Mouse (Mus musculus) cerebellum, postnatal 25 days (tissue): Measurements from ENCODE around the gene Nxpe5.

Experiments
- DNase-seq, 2 experiments: peaks; one replicate each; pipeline ENCODE4 v3.0.0; 2021; ENCODE audit warnings: mixed read lengths in 2 of 2

Gene Nxpe5

DNA sequence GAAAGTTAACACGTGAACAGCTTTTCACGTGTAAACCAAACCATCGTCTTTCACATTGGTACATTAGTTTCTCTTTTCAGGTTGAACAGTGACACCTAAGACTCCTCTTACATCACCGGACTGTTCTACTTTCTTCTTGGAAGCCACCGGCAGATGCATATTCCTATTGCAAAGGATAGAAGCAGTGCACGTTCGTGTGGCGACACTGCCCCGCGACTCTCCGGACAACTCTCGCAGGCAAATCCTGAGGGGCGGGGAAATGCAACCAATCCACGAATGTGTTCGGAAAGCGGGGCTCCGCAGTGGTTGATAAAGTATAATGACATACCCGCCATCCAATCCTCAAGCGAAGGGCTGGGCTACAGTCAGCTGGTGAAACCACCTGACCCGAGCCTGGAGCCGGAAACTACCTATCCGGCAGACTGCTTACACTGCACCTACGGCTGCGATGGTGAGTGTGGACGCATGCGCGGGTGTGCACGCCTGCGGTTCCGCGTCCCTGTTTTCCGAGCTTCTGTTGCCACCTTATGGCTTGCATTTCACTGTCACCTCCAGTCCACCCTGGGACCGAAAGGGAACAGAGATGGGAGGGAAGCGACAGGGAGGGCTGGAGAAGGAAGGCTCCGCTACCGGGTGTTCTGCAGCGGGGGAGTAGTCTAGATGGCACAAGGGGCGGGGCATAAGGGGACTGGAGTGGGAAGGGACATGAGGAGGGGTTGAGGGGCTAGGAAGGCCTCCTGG is 29.8 kb downstream of the Nxpe5 start, which contains the start of gene Lamtor4:
Lamtor4 (plus strand) TSS at position 130 of the 741 bp plus-strand sequence.
- peak; percentile 92 to 94 for DNase-seq

DNA sequence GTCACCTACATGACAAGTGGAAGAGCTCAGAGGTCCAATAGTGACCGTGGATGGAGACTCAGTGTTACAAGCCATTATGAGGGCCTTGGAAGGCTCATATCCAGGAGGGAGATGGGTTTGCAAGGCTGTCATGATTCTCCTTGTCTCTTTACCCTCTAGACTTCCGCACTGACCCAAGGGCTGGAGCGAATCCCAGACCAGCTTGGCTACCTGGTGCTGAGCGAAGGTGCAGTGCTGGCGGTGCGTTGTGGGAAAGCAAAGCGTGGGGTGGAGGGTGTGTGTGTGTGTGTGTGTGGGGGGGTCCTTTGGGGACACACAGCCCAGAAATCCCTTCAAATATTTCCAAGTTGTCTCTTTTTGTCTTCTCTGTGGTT is 30.4 kb downstream of the Nxpe5 start:
- DNase-seq, result peak in 1 of 2 experiments; percentile 68

DNA sequence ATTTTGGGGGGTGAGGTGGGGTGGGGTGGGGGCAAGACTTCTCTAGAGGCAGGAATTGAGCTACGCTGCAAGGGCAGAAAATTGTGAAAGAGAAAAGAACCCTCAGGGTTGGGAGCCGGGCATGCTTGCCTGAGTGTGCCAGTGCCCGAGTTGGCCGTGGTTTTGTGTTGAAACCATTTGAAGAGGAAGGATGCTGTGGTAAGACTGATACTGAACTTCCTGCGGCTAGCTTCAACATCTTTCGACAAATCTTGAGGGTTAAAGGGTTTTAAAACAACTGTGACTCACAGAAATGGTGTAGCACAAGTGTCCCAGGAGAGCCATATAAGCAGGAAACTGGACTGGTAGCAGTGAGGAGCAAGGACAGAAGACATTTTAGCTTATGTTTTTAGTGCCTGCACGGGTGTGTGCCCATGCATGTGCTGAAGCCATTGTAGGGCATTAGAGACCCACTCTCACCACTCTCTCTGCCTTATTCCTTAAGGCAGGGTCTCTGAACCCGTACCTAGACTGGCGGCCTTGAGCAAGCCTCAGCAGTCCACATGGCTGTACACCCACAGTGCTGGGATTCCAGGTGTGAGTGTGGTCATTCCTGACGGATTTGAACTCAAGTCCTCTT is 31.4 kb downstream of the Nxpe5 start:
- no peak for DNase-seq

DNA sequence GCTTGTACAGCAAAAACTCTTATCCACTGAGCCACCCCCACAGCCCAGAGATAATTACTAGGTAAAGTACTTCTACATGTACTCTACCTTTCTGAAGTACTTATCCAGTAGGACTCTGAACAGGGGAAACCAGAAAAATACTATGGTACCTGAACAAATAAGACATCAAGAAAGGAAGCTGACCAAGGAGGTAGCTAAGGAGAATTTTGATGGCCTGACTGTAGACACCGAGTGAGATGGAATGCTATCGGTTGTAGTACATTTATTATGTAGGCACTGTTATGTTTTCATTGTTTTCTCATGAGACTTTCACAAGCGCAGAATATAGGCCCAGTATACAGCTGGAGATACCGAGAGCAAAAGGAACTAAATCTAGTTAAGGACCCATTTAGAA is 31.9 kb downstream of the Nxpe5 start:
- no peak for DNase-seq

DNA sequence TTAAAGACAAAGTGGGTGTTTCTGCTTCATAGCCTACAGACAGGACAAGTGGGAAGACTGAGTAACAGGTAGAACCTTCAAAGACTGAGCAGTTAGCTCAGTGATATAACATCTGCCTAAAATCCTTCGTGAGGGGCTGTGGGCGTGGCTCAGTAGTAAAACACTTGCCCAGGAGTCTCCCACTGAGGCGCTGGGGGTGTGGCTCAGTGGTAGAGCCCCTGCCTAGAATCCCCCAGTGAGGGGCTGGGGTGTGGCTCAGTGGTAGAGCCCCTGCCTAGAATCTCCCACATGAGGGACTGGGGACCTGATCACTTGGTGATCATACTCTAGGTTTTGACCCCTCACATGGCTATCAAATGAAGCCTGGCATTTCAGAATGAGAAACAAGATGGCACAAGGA is 32.4 kb downstream of the Nxpe5 start:
- no peak for DNase-seq

DNA sequence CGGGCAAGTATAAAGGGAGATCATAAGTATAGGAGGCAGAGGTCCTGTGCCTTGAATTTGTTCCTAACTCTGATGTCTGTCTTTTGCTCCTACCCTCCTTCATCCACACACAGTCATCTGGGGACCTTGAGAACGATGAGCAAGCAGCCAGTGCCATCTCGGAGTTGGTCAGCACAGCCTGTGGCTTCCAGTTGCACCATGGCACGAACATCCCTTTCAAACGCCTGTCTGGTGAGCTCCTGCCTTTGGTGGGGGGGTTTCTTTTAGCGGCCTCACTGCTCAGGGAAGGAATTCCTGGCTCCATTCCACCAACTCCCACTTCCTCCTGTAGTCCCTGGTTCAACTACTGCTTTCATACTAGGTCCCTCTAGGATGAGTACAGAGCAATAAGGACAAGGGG is 32.8 kb downstream of the Nxpe5 start:
- DNase-seq, result no peak

DNA sequence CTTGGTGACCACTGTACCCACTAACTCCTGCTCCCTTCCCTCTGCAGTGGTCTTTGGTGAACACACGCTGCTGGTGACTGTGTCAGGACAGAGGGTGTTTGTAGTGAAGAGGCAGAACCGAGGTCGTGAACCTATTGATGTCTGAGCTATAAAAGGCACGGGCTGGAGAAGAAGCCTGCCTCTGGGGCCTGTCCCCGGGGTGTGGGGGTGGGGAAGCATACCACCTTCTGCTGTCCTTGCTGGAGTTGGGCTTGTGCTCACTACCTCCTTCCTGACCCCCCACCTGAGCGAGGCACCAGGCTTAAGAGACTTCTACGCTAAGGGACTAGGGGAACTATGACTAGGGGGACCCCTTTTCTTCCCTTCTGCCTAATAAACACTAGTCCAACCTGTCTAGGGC is 33.3 kb downstream of the Nxpe5 start:
- DNase-seq, result no peak

DNA sequence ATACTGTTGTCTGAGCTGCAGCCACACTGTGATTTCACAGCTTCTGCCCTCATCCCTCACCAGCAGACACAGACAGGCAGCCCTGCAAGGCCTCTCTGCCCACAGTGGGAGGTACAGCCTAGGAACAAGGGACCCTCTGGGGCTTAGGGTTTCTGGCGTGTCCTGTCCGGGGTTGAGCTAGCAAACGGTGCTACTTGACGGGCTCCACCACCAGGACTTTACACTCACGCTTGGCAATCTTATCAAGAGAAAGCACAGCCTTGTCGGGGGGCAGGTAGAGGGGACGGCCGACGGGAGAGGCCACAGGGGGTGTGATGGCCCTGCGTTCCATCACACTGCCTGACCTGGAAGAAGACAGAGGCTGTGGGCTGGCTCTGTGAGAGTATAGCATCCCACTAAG is 34.4 kb downstream of the Nxpe5 start:
- DNase-seq, result no peak

DNA sequence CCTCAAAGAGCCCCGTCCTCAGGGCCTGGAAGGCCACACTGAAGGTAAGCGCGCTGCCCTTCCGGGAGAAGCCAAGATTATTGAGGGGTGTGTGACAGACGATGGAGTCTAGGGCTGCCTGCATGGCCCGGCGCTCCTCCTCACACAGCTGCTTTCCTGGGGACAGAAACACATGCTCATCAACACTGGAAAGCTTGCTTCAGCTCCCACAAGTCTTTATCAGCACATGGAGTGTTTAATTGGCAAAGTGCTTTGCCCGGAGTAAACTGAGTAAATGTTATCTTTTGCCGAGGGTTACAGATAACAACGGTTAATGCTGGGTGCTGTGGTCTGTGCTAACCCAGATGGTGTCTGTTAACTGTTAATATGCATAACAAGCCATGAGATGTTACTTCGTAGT is 35.1 kb downstream of the Nxpe5 start:
- no peak for DNase-seq

DNA sequence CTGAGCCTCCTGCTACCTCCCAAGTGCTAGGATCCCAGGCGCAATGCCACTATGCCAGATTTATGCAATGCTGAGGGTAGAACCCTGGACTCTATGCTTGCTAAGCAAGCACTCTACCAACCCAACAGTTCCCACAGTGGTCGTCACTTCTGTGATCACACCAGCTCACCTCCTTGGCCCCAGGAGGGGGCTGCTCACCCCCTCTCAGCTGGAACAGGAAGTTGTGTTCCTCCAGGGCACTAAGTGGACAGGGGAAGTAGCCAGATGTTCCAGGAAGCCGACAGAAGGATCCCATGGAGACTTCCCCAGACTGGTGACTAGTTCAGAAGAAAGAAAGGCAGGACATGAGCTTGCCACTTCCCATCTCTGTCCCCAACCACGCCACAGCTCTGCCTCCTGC is 36.3 kb downstream of the Nxpe5 start:
- no peak for DNase-seq

DNA sequence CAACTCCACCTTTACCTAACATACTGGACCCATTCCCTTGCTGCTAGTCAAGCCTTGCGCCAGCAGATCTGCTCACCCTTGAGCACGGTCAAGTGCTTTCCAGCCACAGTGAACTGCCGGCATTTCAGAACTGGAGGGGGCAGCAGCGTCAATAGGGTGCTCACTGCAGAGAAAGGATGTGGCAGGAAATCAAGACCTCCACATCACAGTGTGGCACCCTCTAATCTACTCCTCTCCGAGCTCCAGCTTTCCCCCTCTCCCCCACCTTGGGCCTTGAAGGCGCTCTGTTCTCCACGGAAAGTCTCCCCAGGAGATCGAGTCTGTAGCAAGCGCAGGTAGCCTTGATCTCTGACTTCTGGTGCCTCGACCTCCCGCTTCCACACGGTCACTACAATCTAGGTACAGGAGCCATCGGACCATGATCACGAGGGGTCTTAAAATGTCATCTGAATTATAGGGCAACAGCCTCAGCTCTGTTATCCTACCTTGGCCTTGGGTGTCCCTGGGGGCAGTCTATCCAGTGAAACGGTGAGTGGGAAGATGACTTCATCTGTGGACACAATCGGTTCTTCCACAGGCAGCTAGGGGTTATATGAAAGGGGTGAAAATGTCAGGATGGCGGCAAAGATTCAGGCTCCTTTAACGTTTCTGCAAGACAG is 37.0 kb downstream of the Nxpe5 start:
- DNase-seq, result peak in 1 of 2 experiments; percentile 15

DNA sequence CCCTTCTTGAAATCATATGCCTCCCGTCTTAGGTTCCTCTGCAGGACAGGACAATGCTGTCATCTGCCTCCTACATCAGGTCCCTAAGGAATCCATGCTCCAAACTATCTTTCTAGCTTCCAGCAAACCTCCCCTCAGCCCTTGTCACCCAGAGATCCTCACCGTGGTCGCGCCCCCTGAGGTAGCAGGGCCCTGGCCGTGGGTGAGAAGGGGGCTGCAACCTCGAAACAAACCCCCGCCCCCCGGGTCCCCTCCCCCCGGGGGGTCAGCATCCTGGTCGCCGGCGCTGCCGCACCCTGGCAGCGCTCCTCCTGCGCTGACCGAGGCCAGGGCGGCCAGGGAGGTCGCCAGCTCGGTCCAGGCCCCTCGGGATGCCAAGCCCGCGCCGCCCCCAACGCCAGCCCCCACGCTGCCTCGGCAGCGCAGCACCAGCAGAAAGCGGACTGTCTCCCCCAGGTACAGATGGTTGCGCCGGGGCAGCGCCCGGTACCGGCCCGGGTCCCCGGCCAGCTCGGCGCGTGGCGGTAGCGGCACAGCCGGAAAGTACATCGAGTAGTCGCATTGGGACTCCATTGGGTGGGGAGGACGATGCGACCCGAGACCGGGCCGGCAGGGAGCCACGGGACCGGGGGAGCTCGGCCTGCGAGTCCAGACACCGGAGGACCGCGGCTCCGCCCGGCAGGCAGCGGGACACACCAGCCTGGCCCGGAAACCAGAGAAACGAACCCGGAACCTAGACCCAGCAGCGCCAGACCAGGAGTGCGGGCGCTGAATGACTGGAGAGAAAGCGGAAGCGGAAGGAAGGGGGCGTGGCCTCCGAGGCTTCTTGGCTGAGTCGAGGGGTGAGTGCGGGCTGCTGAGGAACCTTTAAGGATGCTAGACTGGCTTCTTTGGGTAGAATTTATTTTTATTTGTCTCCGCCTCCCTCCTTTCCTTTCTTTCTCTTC is 37.8 kb downstream of the Nxpe5 start, which contains the start of gene BC037034:
BC037034 (minus strand) TSS at position 774 of the 947 bp plus-strand sequence.
- peak; percentile 91 to 96 for DNase-seq

DNA sequence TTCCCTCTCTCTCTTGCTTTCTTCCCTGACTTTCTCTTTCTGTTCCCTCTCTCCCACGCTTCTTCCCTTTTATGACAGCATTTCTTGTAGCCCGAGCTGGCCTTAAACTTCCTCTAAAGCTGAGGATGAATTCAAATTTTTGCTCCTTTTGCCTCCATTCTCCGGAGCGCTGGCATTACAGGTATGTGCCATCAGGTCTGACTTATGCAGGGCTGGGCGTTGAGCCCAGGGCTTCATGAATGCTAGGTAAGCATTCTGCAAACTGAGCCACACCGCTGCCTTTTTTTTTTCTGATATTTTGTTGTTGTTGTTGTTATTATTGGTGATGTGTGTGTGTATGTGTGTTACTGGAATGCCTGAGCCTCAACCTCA is 38.5 kb downstream of the Nxpe5 start:
- peak; percentile 20 to 34 for DNase-seq

DNA sequence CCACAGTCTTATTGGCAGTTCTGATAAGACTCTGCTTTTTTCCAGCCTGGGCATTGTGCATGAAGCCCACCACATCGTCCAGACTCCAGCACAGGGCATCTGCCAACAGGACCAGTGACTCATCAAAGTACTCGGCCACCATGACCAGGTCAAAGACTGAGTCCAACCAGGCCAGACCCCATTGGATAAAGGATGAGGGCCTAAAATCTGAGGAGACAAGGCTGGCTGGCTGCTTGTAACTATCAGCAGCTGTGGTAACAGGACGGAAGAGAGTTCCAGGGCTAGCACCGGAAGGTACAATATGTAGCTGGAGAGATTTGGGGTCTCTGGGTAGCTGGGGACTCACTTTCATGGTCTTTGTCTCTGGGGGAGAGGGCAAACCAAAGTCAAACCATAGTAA is 40.0 kb downstream of the Nxpe5 start:
- DNase-seq, result no peak

DNA sequence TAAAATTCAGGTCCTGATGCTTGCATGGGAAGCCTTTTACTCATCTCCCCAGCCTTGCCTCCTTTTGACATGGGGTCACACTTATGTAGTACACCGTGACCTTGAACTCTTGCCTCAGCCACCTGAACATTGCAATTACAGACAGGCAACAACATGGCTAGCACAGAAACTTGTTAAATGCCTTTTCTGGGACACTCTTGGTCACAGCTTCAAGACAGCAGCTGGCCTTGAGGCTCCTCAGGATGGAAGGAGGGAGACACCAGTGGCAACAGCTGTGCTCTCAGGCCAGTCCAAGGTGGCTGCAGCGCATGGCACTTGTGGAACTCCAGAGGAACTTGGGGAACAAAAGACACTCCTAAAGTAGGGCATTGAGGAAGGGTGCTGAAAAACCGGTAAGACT is 41.4 kb downstream of the Nxpe5 start:
- DNase-seq, result no peak

DNA sequence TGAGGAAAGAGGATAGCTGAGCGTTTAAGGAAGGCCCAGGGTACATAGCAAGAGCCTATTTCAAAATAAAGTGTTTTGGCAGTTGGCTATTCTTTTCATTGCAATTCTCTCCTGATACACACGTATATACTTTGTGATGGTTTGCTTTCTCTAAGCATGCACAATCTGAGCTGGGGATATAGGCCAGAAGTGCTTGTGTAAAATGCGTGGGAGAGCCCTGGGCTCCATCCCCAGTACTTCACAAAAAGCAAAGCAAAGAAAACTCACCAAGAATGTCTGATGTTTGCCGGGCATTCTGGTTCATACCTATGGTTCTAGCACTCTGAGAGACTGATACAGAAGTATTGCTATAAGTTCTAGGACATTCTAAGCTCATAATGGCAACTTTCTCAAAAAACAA is 43.3 kb downstream of the Nxpe5 start:
- DNase-seq, result no peak

DNA sequence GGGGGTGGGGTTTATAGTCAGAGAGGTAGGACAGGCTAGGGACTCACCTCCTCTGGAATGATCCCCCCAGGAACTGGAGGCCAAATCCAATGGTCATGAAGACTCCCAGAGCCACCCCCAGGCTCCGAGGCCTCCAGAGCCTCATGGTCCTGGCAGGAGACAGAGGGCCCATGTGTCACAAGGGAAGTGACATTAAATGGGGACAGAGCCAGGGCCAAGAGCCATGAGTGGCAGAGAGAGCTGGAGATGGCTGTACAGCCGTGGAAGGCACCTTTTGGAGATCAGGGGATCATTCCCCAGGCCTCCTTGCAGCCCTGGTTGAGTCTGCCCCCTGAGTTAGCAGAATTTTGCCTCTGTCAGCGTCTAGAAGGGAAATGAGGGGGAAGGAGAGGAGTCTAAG is 45.5 kb downstream of the Nxpe5 start:
- no peak for DNase-seq

DNA sequence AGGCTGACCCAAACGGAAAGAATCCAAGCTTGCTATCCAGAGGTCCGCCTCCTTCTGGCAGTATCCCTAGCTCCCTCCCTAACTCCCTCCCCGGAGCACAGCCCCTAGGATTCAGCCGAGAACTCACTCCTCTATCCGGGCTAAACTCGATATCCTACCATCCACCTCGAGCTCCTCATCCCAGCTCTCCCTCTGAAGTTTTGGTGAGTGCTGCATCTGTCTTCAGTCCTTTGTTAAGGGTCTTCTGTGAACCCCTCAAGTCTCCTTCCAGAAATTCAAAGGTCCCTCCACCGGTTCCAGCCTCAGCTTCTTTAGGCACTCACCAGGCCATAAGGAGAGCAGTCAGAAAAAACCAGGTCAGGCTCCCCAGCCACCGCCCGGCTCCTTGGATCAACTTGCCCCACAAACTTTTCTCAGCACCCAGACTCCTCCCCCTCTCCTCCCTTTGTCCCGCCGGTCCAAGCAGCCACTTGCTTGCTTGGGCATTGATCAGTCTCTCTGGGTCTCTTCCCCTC is 46.8 kb downstream of the Nxpe5 start, which contains the start of gene Gal3st4:
Gal3st4 (minus strand) TSS at position 432 of the 515 bp plus-strand sequence.
- DNase-seq, result no peak

DNA sequence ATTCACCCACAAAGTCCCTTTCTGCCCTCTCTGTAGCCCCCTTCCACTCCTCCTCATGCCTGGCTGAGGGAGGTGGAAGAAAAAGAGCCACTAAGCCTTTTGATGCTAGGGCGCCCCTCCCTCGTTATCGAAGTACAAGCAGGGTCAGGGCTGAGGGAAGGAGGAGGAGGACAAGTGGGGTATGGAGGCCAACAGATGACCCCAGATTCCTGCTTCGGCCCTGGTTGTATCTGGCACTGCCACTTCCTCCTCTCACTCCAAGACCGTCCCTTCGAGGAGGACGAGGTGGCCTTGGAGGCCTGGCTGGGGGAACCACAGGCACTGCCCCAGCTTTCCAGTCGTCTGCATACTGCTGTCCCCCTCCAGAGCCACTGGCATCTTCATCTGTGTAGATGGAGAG is 48.5 kb downstream of the Nxpe5 start:
- DNase-seq, result no peak

DNA sequence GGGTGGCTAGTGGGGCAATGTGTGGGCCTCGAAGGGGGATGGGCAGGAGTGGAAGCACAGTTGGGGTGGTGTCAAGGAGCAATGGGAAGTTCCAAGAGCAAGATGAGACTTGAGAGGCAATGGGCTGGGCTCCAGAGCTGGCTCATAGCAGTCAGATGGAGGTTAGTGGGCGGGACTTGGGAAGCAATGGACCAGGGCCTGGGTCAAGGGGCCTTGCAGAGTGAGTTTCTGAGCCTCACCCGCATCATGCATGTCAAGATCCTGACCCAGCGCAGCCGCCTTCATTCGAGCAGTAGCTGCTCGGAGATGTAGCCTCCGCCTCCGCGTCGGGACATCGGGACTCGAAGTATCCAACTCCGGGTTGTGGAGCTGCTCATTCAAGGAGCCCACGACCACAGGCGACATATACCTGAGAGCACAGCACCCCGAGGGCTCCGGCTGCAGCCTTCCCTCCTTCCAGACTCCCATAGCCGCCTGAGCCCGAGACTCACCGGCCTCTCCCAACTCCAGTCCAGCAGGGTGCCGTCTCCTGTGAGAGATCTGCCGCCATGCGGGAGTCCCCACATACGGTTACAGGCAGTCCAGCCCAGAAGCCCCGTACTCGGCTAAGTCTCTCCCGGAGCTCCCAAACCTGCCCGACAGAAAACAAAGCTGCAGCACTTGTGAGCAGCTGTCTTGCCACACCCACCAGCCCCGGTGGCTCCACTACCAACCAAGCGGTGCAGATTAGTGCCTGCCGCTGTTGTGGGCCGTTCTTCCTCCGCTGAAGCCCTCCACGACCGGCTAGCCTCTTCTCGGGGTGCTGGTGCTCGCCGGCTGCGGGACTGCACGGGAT is 49.7 kb downstream of the Nxpe5 start:
- no peak for DNase-seq

DNA sequence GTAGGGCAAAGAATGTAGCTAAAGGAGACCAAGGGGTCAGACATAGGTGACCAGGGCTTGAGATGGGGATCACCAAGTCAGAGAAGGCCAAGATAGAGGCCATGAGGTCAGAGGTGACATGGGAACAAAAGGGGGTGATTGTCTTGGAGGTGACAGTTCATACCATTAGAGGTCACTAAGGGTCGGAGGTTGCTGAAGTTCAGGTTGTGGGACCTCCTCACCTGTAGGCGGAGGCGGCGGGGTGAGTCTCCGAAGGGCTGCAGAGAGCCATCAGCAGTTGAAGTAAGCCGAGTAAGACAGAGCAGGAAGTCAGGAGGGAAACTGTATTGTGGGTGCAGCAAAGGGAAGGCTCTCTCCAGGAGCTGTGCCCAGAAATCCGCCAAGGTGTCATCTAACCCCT is 52.3 kb downstream of the Nxpe5 start:
- DNase-seq, result no peak
